Mouse (Mus musculus) lung, postnatal 25 days (tissue): ENCODE results near the gene Rarres2.

Experiments
- DNase-seq: peaks from one replicate; pipeline ENCODE4 v3.0.0; 2022; ENCODE audit warnings: low spot score

Rarres2 gene

GRCm38 (mm10) chr6:48579215-48579648 is 6.6 kb upstream of the Rarres2 start:
- peak; percentile 55 for DNase-seq

- no peak for DNase-seq
These were observed 6.1 kb upstream of the Rarres2 start for GRCm38 (mm10) chr6:48578736-48579135.

- no peak for DNase-seq
These were observed 1.4 kb upstream of the Rarres2 start for GRCm38 (mm10) chr6:48573981-48574380.

GRCm38 (mm10) chr6:48573280-48573679 is 691 bp upstream of the Rarres2 start:
- no peak for DNase-seq

GRCm38 (mm10) chr6:48572014-48572413 is 575 bp downstream of the Rarres2 start:
- no peak for DNase-seq

GRCm38 (mm10) chr6:48569065-48569807 is 3.4 kb downstream of the Rarres2 start:
- DNase-seq: no peak

GRCm38 (mm10) chr6:48568036-48568984 is 4.3 kb downstream of the Rarres2 start:
- DNase-seq: no peak

- peak; percentile 31 for DNase-seq
These were observed 6.3 kb downstream of the Rarres2 start for GRCm38 (mm10) chr6:48566312-48566711.

- DNase-seq: no peak
These were observed 6.8 kb downstream of the Rarres2 start for GRCm38 (mm10) chr6:48565693-48566310.

- no peak for DNase-seq
These were observed 16.6 kb downstream of the Rarres2 start for GRCm38 (mm10) chr6:48555956-48556355.

- DNase-seq: peak; percentile 89
These were observed 17.3 kb downstream of the Rarres2 start for GRCm38 (mm10) chr6:48555104-48555890.

GRCm38 (mm10) chr6:48554280-48555103 is 18.1 kb downstream of the Rarres2 start, which contains the start of gene Lrrc61:
Lrrc61 (plus strand) TSS chr6:48554796.
- peak; percentile 97 for DNase-seq

GRCm38 (mm10) chr6:48553819-48554218 is 18.8 kb downstream of the Rarres2 start:
- DNase-seq: no peak

- peak; percentile 38 for DNase-seq
These were observed 19.7 kb downstream of the Rarres2 start for GRCm38 (mm10) chr6:48552918-48553317.

GRCm38 (mm10) chr6:48548314-48548713 is 24.3 kb downstream of the Rarres2 start:
- DNase-seq: no peak

- peak; percentile 53 for DNase-seq
These were observed 25.7 kb downstream of the Rarres2 start for GRCm38 (mm10) chr6:48546858-48547257.

- peak; percentile 39 for DNase-seq
These were observed 26.3 kb downstream of the Rarres2 start for GRCm38 (mm10) chr6:48546271-48546670.

- no peak for DNase-seq
These were observed 27.3 kb downstream of the Rarres2 start for GRCm38 (mm10) chr6:48545251-48545650.

- DNase-seq: no peak
These were observed 30.0 kb downstream of the Rarres2 start for GRCm38 (mm10) chr6:48542631-48543030.
